Mouse (Mus musculus) urinary bladder, postnatal 14 days (tissue): ENCODE results near the gene Mms19.

Experiments
- DNase-seq: peaks from one replicate; pipeline ENCODE4 v3.0.0; 2021; ENCODE audit warnings: low spot score

The Mms19 gene

GRCm38 (mm10) chr19:41900495-41901090, 80.4 kb downstream of the Mms19 start:
- DNase-seq, result no peak

GRCm38 (mm10) chr19:41898860-41899259, 82.1 kb downstream of the Mms19 start:
- peak; percentile 29 for DNase-seq

GRCm38 (mm10) chr19:41896319-41896711, 84.6 kb downstream of the Mms19 start:
- DNase-seq, result no peak

- peak; percentile 75 for DNase-seq
Observed at GRCm38 (mm10) chr19:41895460-41896318, 85.3 kb downstream of the Mms19 start, which contains the start of gene Rrp12. Gene Rrp12 (minus strand): TSS chr19:41896173.

GRCm38 (mm10) chr19:41894959-41895358, 86.0 kb downstream of the Mms19 start:
- no peak for DNase-seq
